Mouse (Mus musculus) 3T3-L1 (cell line): ENCODE data around the gene Pgam2.
"Not testable (repeated sequence)": the region's sequence is repeated elsewhere in the genome, so short reads cannot be mapped to it uniquely, and the experiment has no call there.

Experiments
- DNase-seq: peaks from one replicate; pipeline ENCODE4 v3.0.0-alpha.2; 2015; ENCODE audit warnings: low read depth, low spot score

The Pgam2 gene

DNA sequence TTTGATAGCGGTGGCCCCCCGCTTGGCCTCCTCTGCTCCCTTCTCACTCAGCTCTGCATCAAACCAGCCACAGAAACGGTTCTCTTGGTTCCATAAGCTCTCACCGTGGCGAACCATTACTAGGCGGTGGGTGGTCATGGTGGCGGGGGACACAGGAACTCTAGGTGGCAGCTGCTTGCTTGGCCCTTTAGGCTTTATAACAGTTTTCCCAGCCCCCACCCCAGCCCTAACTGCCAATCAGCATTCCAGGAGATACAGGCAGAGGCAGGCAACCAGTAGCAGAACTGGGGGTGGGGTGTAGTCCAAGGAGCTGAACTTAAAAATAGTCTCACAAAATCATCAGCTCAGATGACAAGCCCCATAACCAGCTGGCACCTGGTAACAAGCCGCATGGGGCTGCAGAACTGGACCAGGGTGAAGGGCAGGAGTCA lies at the start of gene Pgam2:
Gene Pgam2 (minus strand): TSS at position 183 of the 431 bp plus-strand sequence.
- no peak for DNase-seq

- DNase-seq = peak; percentile 41
Measured at GRCm38 (mm10) chr11:5852314-5852713, 48.8 kb upstream of the Pgam2 start.

GRCm38 (mm10) chr11:5851021-5851736 lies 47.6 kb upstream of the Pgam2 start:
- peak; percentile 54 for DNase-seq

GRCm38 (mm10) chr11:5850452-5850851 lies 46.9 kb upstream of the Pgam2 start:
- DNase-seq = no peak

GRCm38 (mm10) chr11:5849316-5849715 lies 45.8 kb upstream of the Pgam2 start:
- peak; percentile 89 for DNase-seq

- peak; percentile 77 for DNase-seq
Measured at GRCm38 (mm10) chr11:5848741-5849140, 45.2 kb upstream of the Pgam2 start.

- DNase-seq = peak; percentile 80
Measured at GRCm38 (mm10) chr11:5846639-5847345, 43.3 kb upstream of the Pgam2 start.

DNA sequence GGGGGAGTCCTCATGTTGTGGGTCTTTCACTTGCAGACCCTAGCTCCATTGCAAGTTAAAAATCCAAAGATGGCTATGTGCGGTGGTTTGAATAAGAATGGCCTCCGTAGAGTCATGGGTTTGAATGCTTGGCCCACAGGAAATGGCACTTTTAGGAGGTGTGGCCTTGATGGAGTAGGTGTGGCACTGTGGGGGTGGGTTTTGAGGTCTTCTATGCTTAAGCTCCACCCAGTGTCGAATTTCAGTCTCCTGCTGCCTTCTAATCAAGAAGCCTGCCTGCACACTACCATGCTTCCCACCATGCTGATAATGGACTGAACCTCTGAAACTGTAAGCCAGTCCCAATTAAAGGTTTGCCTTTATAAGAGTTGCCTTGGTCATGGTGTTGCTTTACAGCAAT lies 39.6 kb upstream of the Pgam2 start:
- DNase-seq = no peak

DNA sequence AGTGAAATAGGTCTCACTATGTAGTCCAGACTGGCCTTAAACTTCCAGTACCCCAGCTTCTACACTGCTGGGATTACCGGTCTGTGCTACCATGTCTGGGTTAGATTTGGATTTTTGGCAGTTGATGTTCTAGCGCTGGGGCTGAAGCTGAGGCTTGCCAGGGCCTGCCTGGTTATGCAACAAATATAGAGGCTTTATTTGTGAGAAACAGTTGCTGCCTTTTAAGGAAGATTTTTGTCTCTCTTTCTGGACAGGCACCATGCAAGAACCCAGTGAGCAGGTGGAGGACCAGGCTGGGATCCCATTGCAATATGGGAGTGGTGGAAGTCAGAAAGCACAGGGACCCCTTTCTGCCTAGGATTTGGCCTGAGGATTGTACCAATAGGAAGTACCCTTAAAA lies 38.2 kb upstream of the Pgam2 start:
- no peak for DNase-seq

DNA sequence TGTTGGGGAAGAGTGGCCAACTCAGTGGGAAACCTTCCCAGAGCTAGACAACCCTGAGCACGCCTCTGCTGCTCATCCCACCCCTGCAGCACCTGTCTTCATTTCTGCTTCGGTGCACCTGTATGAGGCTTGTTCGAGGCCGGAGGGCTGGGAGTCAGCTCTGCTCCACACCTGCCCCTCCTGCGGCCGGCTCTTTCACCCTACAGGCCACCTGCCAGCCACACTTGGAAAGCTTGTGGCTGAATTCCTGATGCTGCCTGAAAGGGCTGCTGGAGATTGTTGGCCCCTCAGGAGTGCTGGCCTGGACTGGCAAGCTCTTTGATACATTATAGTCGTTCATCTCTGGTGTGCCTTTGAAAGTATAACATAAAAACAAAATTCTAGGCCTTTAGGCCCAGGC lies 36.8 kb upstream of the Pgam2 start:
- no peak for DNase-seq

- DNase-seq = peak; percentile 96
Measured at GRCm38 (mm10) chr11:5837251-5838246, 34.0 kb upstream of the Pgam2 start, which contains the start of gene Polm. Gene Polm (minus strand): TSS chr11:5838016.

- DNase-seq = peak; percentile 81
Measured at GRCm38 (mm10) chr11:5836126-5836525, 32.6 kb upstream of the Pgam2 start.

GRCm38 (mm10) chr11:5835057-5835456 lies 31.5 kb upstream of the Pgam2 start:
- peak; percentile 98 for DNase-seq

- no peak for DNase-seq
Measured at GRCm38 (mm10) chr11:5834506-5834905, 31.0 kb upstream of the Pgam2 start.

GRCm38 (mm10) chr11:5829327-5829726 lies 25.8 kb upstream of the Pgam2 start:
- DNase-seq = no peak

DNA sequence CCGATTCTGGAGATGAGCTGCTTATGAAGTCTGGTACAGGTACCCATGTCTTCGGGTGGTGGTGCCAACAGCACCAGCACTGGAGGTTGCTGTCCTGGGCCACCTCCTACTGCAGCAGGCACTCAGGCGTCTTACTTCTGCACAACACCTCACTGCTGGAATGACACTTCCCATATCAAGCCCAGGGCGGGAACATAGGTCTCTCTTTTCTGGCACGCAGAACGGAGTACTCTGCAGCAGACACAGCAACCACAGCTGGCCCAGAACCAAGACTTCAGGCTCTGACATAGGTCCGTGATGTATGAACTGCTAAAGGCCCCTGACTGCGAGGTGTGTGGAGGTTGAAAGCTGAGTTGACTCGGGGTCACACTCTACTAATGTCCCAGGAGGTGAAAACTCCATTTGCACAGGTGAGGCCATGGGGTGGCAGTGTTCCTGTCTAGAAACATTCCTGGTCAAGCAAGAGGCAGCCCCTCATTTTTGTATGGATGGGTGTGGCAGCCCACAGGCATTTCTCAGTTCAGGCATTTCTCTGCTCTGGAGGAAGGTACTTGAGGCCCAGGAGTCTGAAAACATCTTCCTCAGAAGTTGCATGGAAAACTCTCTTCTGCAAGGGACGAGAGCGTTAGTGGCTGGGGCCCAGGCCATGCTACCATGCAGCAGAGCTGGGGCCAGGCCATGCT lies 25.1 kb upstream of the Pgam2 start:
- DNase-seq = no peak

DNA sequence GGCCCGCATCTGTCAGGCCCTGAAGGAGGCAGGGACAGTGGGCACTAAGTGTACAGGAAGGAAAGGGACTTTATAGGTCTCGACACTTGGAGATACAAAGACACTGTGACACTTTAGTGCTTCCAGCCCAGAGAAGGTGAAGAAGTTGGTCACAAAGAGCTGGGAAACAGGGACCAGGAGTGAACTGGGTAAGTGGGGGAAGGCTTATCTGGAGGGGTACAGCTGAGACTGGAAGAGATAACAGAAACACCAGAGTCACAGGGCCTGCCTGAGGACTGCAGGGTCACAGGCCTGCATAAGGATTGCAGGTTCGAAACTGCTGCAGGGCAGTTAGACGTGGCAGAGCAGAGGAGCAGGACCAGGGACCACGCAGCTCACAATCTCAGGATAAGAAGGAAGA lies 24.4 kb upstream of the Pgam2 start:
- no peak for DNase-seq

- peak; percentile 39 for DNase-seq
Measured at GRCm38 (mm10) chr11:5825432-5825831, 21.9 kb upstream of the Pgam2 start.

DNA sequence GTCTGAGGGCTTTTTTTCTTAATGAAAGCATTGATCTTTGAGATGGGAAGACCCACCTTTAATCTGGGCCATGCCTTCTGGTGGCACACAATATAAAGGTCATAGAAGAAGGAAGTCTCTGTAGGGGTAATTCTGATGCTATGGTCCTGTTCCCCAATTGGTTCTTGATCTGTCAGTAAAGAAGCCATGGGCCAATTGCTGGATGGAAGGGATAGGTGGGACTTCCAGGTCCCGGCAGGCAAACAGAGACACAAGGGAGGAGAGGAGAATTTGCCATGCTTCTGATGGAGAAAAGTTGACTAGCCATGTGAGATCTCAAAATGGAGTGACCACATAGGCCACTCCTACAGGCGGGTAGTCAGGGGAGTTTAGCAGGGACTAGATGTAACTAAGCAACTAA lies 15.7 kb upstream of the Pgam2 start:
- no peak for DNase-seq

- no peak for DNase-seq
Measured at GRCm38 (mm10) chr11:5813381-5813780, 9.8 kb upstream of the Pgam2 start.

- not testable (repeated sequence) for DNase-seq
Measured at GRCm38 (mm10) chr11:5809487-5809886, 6.0 kb upstream of the Pgam2 start.
